Mouse (Mus musculus) E14TG2a.4 (cell line): ENCODE data around the gene A630010A05Rik.

ENCODE experiments used
- CTCF ChIP-seq: conservative IDR thresholded peaks from 2 replicates; pipeline ENCODE4 v1.5.1; 2014; ENCODE audit warnings: low read length
- POU5F1 ChIP-seq: IDR thresholded peaks from 2 replicates; pipeline ENCODE4 v1.6.1; 2014; ENCODE audit warnings: low read length, borderline replicate concordance

DNA sequence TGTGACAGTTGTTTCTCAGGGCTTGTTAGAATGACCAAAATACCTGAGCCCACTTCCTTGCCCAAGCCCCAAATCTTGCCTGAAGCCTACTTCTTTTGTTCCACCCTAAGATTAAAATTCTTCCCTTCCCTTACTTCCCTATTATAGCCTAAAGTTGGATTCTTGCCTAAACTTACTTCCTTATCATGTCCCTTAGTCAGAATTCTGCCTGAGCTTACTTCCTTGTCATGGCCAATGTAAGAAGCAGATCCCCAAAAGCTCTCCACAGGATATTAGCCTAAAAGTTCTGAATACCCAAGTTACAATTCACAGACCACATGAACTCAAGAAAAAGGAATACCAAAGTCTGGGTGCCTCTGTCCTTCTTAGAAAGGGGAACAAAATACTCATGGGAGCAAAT lies 26.4 kb upstream of the A630010A05Rik start:
- TF ChIP-seq CTCF (no peak), POU5F1 (no peak)
